Mouse (Mus musculus): ENCODE data around the gene Wfdc18. TPM values are rescaled to one million over a fixed set of nuclear protein-coding genes. Genes with fewer than 3 reads are reported as not detected.

Gene Wfdc18
- polyA plus RNA-seq (2015; fragmentation: Nextera tagmentation; extraction: Ambion mirVana): not detected in 2 replicates

GRCm38 (mm10) chr11:83708715-83709114 lies at the start of gene Wfdc18:
Gene Wfdc18, plus strand, starts transcription at chr11:83709015.
- no peak within 1 kb of the TSS for H3K4me2 ChIP-seq
- H3K9ac ChIP-seq: no peak within 1 kb of the TSS
- 78% methylated on average over 4 of the region's 4 CpGs for whole genome bisulfite sequencing
- H3K9me3 ChIP-seq (replicated peaks): no peaks in the 10 kb centered on the region
- H3K27me3 ChIP-seq: no peaks in the 10 kb centered on the region
- no peaks in the 10 kb centered on the region for H3K4me1 ChIP-seq
- H3K27ac ChIP-seq: no peak within 1 kb of the TSS
- no peaks in the 10 kb centered on the region for H3K36me3 ChIP-seq (ENCODE audit: poor library complexity, severe bottlenecking)
- no peak for ATAC-seq
- H3K4me3 ChIP-seq: no peak within 1 kb of the TSS

DNA sequence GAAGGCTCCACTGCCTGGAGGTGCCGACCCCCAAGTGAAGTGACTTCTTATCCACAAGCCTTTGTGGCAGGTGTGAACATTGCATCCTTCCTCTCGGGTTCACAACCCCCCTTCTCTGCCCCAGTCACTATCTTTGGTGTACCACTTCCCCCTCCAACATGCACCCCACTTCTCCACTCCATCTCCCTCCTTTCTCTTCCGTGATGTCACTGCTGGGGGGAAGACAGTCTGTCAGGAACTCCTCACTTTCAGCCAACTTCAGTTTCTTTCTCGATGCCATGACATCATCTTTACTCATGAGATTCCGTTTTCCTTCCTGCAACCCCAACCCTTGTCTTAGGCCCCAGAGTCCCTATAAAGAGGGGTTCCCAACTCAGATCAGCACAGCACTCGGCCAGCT lies 46.6 kb upstream of the Wfdc18 start, which contains the start of gene Ccl4:
Gene Ccl4, plus strand, starts transcription at position 381 of the 400 bp plus-strand sequence.
- Histone ChIP-seq H3K4me3 (no peak within 1 kb of the TSS), H3K4me2 (no peak within 1 kb of the TSS), H3K27me3 (no peaks in the 10 kb centered on the region), H3K27ac (no peak within 1 kb of the TSS), H3K4me1 (no peaks in the 10 kb centered on the region), H3K9me3 (replicated peaks) (no peaks in the 10 kb centered on the region), H3K36me3 (ENCODE audit: poor library complexity, severe bottlenecking) (no peaks in the 10 kb centered on the region), H3K9ac (no peak within 1 kb of the TSS)
- 84% methylated on average over 6 of the region's 6 CpGs for WGBS
- no peak for ATAC-seq

GRCm38 (mm10) chr11:83663532-83663931 lies 45.3 kb upstream of the Wfdc18 start:
- no peak for ATAC-seq

DNA sequence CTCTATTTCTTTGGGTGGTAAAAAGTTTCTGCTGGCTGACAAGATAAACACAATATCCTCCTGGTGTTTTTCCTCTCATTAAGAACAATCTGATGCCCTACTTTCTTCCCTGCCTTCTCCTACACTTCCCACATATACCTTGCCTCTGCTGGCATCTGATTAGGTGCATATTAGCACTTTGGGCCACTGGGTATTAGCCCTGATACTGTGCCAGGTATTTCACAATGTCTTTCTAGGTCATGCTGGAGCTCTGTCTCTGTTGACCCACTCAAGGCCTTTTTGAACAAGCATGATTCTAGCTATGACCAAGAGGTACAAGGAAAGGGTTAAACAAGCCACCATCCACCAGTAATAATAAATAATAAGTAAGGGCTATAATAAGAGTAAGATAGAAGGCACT lies 37.1 kb upstream of the Wfdc18 start:
- H3K9ac ChIP-seq: no peak overlapping the region
- no peaks in the 10 kb centered on the region for H3K36me3 ChIP-seq (ENCODE audit: poor library complexity, severe bottlenecking)
- no peak overlapping the region for H3K4me2 ChIP-seq
- no peaks in the 10 kb centered on the region for H3K4me1 ChIP-seq
- no peak overlapping the region for H3K4me3 ChIP-seq
- H3K27ac ChIP-seq: no peak overlapping the region
- H3K27me3 ChIP-seq: no peaks in the 10 kb centered on the region
- ATAC-seq: no peak
- H3K9me3 ChIP-seq (replicated peaks): no peaks in the 10 kb centered on the region

More at GRCm38 (mm10) chr11:83663532-83663931, 45.3 kb upstream of the Wfdc18 start:
- Histone ChIP-seq H3K4me3 (no peak overlapping the region), H3K4me2 (no peak overlapping the region), H3K36me3 (ENCODE audit: poor library complexity, severe bottlenecking) (no peaks in the 10 kb centered on the region), H3K27ac (no peak overlapping the region), H3K9me3 (replicated peaks) (no peaks in the 10 kb centered on the region), H3K9ac (no peak overlapping the region), H3K4me1 (no peaks in the 10 kb centered on the region), H3K27me3 (no peaks in the 10 kb centered on the region)
- 91% methylated on average over 5 of the region's 5 CpGs for WGBS

DNA sequence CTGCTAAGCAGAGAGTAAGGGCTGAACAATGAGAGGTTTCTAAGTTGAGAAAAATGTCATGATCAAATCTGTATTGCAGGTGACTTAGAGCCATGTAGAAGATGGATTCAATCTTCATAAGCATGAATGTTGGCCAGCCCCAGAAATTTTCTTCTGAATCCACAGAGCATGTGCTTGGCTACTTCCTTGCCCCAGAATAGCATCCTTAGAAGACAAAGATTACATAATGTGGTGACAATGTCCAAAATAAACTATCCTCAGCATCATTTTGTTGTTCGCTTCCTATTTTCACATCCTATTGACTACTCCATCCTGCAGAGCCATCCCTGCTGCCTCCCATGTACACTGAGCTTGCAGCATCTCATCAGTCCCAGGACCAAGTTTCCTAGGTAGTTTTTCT lies 33.1 kb upstream of the Wfdc18 start:
- H3K9me3 ChIP-seq (replicated peaks): no peaks in the 10 kb centered on the region
- H3K9ac ChIP-seq: no peak overlapping the region
- no peaks in the 10 kb centered on the region for H3K4me1 ChIP-seq
- no peak overlapping the region for H3K4me3 ChIP-seq
- H3K36me3 ChIP-seq (ENCODE audit: poor library complexity, severe bottlenecking): no peaks in the 10 kb centered on the region
- H3K4me2 ChIP-seq: no peak overlapping the region
- H3K27me3 ChIP-seq: no peaks in the 10 kb centered on the region
- no peak for ATAC-seq
- no peak overlapping the region for H3K27ac ChIP-seq
- WGBS: 87% methylated on average over 1 of the region's 1 CpGs

- H3K4me3 ChIP-seq: no peak overlapping the region
- no peaks in the 10 kb centered on the region for H3K36me3 ChIP-seq (ENCODE audit: poor library complexity, severe bottlenecking)
- no peaks in the 10 kb centered on the region for H3K4me1 ChIP-seq
- no peaks in the 10 kb centered on the region for H3K27me3 ChIP-seq
- no peak overlapping the region for H3K4me2 ChIP-seq
- no peak overlapping the region for H3K9ac ChIP-seq
- no peak for ATAC-seq
- 76% methylated on average over 1 of the region's 1 CpGs for WGBS
- no peaks in the 10 kb centered on the region for H3K9me3 ChIP-seq (replicated peaks)
- H3K27ac ChIP-seq: no peak overlapping the region
Measured at GRCm38 (mm10) chr11:83689918-83690317, 18.9 kb upstream of the Wfdc18 start.

DNA sequence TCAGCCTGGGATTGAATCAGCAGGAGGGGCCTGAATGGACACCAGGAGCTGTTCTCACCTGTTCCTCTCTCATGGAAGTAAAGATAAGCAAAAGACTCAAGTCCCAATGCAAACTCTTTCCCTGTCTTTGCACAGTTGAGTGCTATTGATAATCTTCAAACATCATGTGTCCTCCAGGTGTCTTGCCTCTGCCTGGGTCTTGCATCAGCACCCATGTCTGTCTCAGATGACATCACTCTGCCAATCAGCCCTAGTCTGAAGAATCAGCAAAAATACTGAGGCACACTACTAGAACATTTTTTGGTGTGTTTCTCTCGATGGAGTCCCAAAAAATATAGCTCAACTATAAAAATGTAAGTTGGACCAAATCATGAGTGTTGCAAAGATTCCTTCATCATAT lies 16.8 kb upstream of the Wfdc18 start:
- Histone ChIP-seq H3K9me3 (replicated peaks) (no peaks in the 10 kb centered on the region), H3K4me1 (no peaks in the 10 kb centered on the region), H3K9ac (no peak overlapping the region), H3K4me2 (no peak overlapping the region), H3K27ac (no peak overlapping the region), H3K36me3 (ENCODE audit: poor library complexity, severe bottlenecking) (no peaks in the 10 kb centered on the region), H3K4me3 (no peak overlapping the region), H3K27me3 (no peaks in the 10 kb centered on the region)
- ATAC-seq: no peak
- WGBS: 74% methylated on average over 1 of the region's 1 CpGs

DNA sequence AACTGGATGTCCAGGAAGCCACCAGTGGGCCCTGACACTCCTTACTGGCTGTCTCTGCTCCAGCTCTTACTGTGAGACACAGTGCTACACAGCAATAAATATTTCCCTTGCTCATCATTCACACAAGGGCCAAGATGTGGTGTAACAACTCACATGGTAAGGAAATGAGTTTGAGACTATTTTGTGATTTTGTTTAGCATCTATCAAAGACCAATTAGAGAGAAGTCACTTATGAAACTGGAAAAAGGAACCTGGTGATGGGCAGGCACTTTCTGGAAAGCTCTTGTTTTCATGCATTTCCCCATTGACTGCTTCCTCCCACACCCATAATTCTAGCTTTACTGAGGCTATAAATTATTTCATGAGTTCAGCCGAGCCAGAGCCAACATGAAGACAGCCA lies 5.1 kb upstream of the Wfdc18 start, which contains the start of gene Wfdc17:
Gene Wfdc17, plus strand, starts transcription at position 287 of the 400 bp plus-strand sequence.
- Histone ChIP-seq H3K4me2 (no peak within 1 kb of the TSS), H3K27me3 (no peaks in the 10 kb centered on the region), H3K36me3 (ENCODE audit: poor library complexity, severe bottlenecking) (no peaks in the 10 kb centered on the region), H3K9me3 (replicated peaks) (no peaks in the 10 kb centered on the region), H3K4me1 (no peaks in the 10 kb centered on the region), H3K27ac (no peak within 1 kb of the TSS), H3K4me3 (no peak within 1 kb of the TSS), H3K9ac (no peak within 1 kb of the TSS)
- ATAC-seq: no peak
- whole genome bisulfite sequencing: 48% methylated on average over 1 of the region's 1 CpGs

DNA sequence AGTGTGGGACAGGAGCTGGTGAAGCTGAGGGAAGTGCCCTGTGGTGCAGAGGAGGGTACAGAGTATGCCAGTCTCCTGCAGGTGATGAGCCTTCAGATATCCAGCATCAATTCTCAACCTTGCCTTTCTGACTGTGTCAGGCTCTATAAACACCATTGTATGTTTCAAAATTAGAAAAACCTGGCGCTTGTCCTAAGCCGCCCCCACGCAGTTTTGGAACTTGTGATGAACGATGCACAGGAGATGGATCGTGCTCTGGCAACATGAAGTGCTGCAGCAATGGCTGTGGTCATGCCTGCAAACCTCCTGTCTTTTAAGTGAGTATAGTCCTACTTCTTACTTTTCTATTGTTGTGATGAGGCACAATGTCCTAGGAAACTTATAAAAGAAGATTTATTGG lies 868 bp downstream of the Wfdc18 start:
- WGBS: 92% methylated on average over 5 of the region's 5 CpGs
- no peak overlapping the region for H3K4me2 ChIP-seq

DNA sequence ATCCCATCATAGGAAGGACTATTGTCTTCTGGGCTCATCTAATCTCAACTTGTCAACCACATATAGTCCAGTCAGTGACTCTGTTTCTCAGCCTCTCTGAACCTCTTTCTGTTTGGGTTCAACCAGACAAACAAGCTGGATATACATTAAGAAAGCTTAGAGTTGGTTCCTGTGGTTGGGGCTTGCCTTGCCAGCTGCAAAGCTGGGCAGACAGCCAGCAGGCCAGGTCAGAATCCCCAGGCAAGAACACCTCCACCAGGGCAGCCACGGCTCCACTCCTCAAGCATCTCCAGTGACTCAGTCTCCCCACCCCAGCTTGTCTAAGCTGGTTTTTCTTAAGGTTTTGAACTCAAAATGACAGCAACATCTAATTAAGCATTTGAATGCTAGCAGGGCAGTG lies 3.9 kb downstream of the Wfdc18 start:
- no peaks in the 10 kb centered on the region for H3K36me3 ChIP-seq (ENCODE audit: poor library complexity, severe bottlenecking)
- no peak overlapping the region for H3K9ac ChIP-seq
- no peaks in the 10 kb centered on the region for H3K27me3 ChIP-seq
- H3K27ac ChIP-seq: no peak overlapping the region
- H3K4me2 ChIP-seq: no peak overlapping the region
- WGBS: 91% methylated on average over 1 of the region's 1 CpGs
- no peak overlapping the region for H3K4me3 ChIP-seq
- no peaks in the 10 kb centered on the region for H3K9me3 ChIP-seq (replicated peaks)
- ATAC-seq: no peak
- no peaks in the 10 kb centered on the region for H3K4me1 ChIP-seq

More for the DNA sequence above, 868 bp downstream of the Wfdc18 start:
- Histone ChIP-seq H3K36me3 (ENCODE audit: poor library complexity, severe bottlenecking) (no peaks in the 10 kb centered on the region), H3K27ac (no peak overlapping the region), H3K4me3 (no peak overlapping the region), H3K27me3 (no peaks in the 10 kb centered on the region), H3K4me1 (no peaks in the 10 kb centered on the region), H3K9ac (no peak overlapping the region), H3K9me3 (replicated peaks) (no peaks in the 10 kb centered on the region)
- ATAC-seq: no peak

DNA sequence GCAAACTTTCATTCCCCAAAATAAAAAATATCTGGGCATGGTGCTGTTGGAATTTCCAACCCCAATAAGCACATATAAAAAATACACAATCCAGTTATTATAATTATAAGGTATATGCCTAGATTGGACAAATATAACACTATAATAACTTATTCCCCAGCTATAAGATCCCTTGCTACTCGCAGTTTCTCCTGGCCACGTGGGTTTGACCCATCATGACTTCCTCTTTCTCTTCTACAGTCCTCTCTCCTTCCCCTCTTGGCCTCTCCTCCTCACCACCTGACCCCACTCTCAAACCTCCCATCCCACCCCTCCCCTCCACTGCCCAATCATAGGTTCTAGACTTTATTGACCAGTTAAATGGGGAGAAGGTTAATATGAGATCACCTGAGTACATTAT lies 5.1 kb downstream of the Wfdc18 start:
- Histone ChIP-seq H3K4me1 (no peaks in the 10 kb centered on the region), H3K27me3 (no peaks in the 10 kb centered on the region), H3K4me2 (no peak overlapping the region), H3K36me3 (ENCODE audit: poor library complexity, severe bottlenecking) (no peaks in the 10 kb centered on the region), H3K27ac (no peak overlapping the region), H3K4me3 (no peak overlapping the region), H3K9me3 (replicated peaks) (no peaks in the 10 kb centered on the region), H3K9ac (no peak overlapping the region)
- WGBS: 77% methylated on average over 2 of the region's 2 CpGs
- no peak for ATAC-seq

DNA sequence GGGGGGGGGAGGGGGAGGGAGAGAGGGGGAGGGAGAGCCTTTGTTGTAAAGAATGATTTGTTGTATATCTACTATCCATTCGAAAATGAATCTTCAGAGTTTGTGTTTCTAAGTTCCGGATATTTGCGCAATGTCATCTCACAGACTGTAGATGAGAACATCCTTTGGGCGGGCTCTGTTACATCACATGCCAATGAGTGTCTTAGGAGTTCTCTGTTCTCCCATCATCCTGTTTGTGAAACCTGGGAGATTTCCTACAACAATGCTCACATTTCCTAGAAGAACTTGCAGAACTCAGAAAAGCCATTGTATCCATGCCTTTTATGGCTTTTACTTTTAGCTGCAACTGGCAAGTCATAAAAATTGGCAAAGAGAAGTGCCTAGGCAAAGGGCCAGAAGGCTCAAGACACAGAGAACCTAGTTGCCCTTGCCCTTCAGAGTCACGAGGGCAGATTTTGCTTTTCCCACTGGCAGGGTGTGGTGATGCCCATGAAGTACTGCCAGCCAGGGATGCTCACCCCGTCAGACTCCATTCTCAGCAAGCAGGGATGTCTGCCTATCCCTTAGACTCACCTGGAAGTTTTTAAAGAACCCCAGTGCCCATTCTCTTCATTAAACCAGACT lies 8.3 kb downstream of the Wfdc18 start:
- H3K9me3 ChIP-seq (replicated peaks): no peaks in the 10 kb centered on the region
- H3K27ac ChIP-seq: no peak overlapping the region
- no peaks in the 10 kb centered on the region for H3K4me1 ChIP-seq
- no peak overlapping the region for H3K4me3 ChIP-seq
- H3K4me2 ChIP-seq: no peak overlapping the region
- no peak for ATAC-seq
- WGBS: 94% methylated on average over 6 of the region's 6 CpGs
- H3K36me3 ChIP-seq (ENCODE audit: poor library complexity, severe bottlenecking): no peaks in the 10 kb centered on the region
- no peaks in the 10 kb centered on the region; the same call in 1 of the 2 replicates for H3K27me3 ChIP-seq
- no peak overlapping the region for H3K9ac ChIP-seq

DNA sequence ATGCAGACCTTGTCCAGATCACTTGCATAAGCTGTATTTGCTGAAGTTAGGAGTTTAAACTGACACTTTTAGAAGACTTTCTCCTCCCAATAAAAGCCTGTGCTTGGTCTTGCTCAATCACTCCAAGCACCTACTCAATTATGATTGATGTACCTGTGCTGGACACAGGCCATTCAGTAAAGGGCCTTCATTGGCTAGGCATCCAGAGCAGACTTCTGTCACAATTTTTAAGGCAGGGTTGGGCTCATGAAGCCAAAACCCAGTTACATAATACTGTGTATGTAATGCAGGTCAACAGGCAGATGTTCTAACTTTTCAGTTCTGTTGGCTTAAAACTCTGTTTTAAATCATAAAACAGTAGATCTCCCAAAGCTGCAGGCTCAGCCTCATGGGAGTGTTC lies 12.0 kb downstream of the Wfdc18 start:
- H3K9me3 ChIP-seq (replicated peaks): no peaks in the 10 kb centered on the region
- H3K27ac ChIP-seq: no peak overlapping the region
- no peaks in the 10 kb centered on the region; the same call in 1 of the 2 replicates for H3K27me3 ChIP-seq
- no peak overlapping the region for H3K9ac ChIP-seq
- H3K4me2 ChIP-seq: no peak overlapping the region
- no peak overlapping the region for H3K4me3 ChIP-seq
- ATAC-seq: no peak
- no peaks in the 10 kb centered on the region for H3K36me3 ChIP-seq (ENCODE audit: poor library complexity, severe bottlenecking)
- no peaks in the 10 kb centered on the region for H3K4me1 ChIP-seq
